Mouse (Mus musculus) left cerebral cortex, postnatal 36 days (tissue): ENCODE measurements around the gene Nit2. TPM values are rescaled to one million over a fixed set of nuclear protein-coding genes. Genes with fewer than 3 reads are reported as not detected.

Experiments
- DNase-seq, 2 experiments: peaks; one replicate each; pipeline ENCODE4 v3.0.0; 2021 to 2022; ENCODE audit warnings: low spot score in 2 of 2, mixed read lengths in 1 of 2
- intact Hi-C: fragments of 180-260 bp; cut with DNase I; formaldehyde crosslinking; loops from one replicate; pipeline ENCODE4 v1.15.1; 2025
- total RNA-seq, 2 experiments: library from RNA; stranded (reverse); gene quantifications; 2 replicates each; pipeline ENCODE4 v1.2.3; 2021

Nit2 gene
- total RNA-seq, 2 experiments from 2014 or later = 13.6 to 14.8 TPM

DNA sequence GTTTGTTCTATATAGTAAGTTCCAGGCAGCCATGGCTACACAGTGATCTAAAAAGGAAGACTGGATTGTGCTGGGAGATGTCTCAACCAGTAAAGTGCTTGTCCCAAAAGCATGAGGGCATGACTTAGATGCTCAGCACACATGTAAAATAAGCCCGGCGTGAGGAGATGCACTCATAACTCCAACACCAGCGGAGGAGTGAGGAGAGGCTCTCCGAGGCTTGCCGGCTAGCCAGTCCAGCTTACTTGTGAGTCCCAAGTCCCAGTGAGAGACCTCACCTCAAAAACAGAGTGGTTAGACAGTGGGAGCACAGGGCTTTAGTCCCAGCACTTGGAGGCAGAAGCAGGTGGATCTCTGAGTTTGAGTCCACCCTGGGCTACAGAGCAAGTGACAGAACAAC, 2.0 kb downstream of the Nit2 start:
- DNase-seq = no peak
- intact Hi-C loops = loop anchor here (5.0 kb wide), 3 partner anchors 43 to 448 kb away; partner anchors contain the start of genes Tfg and Tomm70a

DNA sequence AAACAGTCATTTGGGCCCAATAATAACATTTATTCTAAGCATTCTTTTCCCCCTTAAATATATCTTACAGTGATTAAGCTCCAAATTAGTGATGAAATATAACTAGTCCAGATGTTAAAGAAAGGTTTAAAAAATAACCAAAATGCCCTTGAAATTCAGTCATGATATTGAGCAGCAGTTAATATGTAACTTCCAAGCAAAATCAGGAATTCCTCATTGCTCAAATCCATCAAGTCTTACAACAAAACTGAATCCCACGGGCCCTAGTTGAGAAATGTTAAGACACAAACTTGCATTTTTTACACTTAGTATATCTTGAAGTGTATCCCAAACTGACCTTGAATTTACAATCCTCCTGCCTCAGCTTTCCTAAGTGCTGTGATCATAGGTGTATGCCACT, 3.4 kb downstream of the Nit2 start:
- intact Hi-C loops = no loop called here
- no peak for DNase-seq

DNA sequence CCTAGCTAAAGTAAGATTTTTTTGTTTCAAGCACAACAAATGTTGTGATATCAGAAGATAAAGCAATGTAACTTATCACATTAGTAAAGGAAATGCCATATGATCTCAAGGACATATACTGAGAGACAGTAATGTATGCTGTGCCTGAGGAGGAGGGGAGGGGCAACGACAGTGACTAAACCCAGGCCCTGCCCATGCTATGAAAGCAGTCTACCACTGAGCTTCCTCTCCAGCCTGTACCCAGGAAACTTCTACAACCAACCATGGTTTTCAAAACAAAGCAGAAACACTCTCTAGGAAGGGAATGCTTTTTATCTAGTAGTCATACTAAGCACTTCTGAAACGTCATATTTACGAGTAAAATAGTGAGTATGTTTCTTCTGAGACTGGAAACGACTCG, 4.3 kb downstream of the Nit2 start:
- intact Hi-C loops = no loop called here

DNA sequence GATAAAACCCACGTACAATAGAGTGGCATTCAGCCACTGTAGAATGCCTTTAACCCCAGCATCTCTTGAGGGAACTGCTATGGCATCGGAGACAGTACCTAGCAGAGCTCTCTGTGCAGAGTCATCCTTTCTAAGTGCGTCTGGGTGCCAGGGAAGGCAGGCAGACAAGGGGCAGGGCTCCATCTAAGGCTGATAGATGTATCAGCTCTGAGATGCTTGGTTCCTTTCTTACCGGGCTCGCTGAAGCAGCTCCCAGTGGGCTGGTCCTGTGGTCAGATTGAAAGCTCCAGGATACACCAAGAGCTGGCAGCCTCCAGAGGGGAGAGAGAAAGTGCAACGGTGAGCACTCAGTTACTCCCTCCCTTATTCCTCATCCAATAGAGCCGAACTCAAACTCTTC, 7.3 kb downstream of the Nit2 start:
- intact Hi-C loops = no loop called here

More for the DNA sequence above, 4.3 kb downstream of the Nit2 start:
- DNase-seq = no peak

DNA sequence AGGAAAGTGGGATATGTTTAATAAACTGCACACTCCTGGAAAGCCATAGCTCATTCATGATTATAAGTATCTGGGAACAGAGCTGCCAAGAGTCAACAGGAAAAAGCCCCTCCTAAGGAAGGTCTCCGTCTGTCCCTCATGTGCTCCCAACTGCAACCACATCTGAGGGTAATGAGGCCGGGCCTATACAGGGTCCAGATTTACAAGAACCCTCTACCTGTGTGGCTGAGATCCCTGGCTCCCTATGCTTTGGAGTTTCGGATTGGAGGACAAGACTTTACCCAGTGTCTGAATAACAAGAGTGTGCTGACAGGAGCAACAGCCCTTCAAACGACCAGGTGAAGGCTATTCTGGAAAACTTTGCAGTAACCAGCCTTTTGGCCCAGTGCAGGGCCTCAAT, 9.4 kb downstream of the Nit2 start:
- DNase-seq = no peak
- intact Hi-C loops = no loop called here

More for the DNA sequence above, 7.3 kb downstream of the Nit2 start:
- no peak for DNase-seq

DNA sequence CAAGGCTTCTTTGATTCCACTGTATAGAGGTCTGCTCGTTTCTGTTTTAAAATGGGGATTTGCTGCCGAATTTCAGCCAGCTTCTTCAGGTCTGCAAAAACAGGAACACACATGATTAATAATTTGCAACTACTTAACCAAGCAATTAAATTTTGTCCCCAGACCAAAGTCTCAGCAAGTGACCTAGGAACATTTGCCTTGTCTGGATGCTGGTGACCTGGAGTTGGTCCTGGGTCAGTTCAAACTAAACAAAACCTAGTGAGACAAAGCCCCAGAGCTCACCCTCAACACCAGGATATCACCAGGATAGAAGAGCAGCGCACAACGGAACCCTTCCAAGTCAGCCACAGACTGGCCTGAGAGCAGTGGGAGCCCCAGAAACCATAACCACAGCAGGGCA, 10.1 kb downstream of the Nit2 start:
- no peak for DNase-seq
- intact Hi-C loops = no loop called here

DNA sequence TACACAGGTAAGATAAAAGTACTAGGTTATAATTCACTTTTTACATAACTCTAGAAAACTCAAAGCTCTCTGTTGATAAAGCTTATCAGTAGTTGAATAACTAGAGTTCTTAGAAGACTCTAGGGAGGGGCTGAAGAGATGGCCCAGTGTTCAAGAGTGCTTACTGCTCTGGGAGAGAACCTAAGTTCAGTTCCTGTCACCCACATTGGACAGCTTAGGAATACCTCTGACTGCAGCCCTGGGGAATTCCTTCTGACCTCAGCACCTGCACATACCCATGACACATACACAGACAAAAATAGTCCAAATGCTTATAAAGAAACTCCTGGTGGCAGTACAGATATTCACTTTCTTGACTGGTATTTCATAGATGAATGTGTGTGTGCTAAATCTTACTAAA, 11.2 kb downstream of the Nit2 start:
- no peak for DNase-seq
- intact Hi-C loops = no loop called here

DNA sequence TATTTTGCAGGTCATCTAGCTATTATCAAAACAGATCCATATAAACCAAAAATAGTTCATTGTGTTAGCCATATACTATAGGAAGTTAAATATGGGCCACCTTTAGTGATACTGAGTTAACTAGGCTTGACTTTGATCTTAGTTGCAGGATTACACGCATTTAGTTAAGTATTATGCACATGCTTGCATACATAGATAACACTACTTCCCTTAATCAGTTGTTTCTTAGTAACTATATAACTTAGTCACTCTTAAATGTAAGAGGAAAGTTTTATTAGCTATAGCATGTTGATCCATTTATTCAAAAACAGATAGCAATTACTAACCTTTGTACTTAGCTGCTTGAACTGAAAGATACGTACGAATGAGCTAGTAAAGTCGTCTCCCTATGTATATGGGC, 15.7 kb downstream of the Nit2 start:
- intact Hi-C loops = no loop called here
- no peak for DNase-seq

DNA sequence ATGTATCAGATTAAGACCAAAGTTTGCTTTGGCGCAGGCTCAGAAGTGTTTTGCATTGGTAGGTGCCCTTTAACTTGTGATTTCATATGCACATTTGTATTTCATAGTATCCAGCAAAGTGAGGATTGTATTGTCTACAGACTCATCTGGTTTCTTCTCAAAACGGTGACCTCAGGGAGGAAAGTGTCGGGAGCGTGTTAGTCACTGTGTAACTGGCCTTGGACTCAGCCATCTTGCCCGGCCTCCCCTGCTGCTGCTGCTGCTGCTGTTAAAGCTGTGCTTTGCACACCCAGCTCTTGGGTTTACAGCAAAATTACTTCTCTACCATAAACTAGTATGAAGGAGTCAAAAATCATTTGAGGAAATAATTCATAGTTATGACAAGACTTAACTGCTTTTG, 22.4 kb downstream of the Nit2 start:
- no peak for DNase-seq
- intact Hi-C loops = no loop called here

DNA sequence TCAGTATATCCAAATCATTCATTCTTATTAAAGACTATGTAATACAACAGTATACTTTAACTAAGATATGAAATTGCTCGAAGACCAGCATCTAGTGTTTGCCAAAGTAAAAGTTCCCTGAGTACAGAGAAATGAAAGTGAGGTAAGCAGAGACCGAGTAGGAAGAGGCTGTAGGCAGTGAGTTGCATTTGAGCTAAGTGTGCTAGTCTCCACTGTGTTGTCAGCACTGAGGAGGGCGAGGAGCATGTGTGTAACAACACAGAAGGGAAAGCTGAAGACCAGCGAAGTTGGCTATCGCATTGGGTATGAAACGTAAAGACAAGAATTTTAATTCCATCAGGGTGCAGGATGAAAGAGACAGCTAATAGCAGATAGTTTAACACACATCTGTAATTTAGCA, 33.5 kb downstream of the Nit2 start:
- no peak for DNase-seq
- intact Hi-C loops = no loop called here

DNA sequence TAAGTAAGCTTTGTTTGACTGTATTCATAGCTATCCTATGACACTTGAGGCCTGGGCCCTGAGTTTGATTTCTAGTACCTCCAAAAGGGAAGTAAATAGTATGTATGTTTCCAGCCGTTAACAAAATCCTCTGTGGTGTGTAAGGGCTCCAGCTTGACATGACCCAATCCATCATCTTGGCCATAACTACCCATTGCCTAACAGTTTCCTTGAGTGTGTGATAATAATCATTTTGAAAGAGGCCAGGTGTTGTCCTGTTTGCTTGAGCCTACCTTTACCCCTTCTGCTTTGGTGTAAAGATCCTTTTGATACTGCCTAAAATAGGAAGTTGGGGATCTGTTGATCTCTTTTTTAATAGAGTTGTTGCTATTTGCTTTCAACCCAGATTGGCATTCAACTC, 34.8 kb downstream of the Nit2 start:
- DNase-seq = no peak
- intact Hi-C loops = no loop called here

DNA sequence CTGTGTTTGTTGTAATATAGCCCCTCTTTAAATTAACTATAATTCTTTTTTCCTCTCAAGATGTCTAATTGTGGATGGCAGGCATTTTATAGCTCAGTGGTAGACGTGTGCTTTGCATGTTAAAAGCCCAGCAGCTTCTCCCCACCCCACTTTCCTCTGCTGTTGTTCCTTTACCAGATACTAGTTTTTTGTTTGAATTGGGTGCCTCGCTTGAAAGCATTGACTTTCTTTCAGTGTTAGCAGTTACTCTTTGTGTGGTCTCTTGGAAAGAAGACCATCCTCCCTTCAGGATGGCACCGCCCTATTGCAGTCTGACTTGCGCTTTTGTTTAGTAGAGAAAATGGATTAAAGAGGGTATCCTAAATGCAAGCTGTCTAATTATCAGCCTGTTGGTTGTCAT, 35.6 kb downstream of the Nit2 start:
- intact Hi-C loops = no loop called here
- no peak for DNase-seq

DNA sequence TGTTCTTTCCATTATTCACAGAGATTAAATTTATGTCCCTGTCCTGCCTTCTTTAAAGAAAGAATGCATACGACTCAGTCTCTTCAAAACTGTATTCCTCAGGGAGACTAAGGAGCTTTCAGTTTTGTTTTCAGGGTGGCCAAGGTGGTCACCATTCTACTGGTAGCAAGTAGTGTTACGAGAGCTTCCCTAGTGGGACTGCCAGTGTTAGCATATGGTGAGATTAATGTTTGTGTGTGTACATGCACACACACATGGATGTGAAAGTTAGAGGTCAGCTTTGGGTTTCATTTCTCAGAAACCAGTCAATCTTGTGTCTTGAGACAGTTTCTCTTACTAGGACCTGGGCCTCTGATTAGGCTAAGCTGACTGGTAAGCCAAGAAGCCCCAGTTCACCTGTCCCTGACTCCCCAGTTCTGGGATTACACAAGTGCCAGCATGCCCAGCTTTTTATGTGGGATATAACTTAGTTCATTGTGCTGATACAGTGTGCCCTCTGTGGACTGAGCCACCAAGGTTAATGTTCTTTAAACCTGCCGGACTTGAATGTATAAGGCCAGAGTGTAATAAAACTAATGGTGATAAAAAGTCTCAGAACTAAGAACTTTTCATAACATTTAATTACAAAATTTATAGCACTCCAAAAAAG, 36.3 kb downstream of the Nit2 start:
- intact Hi-C loops = no loop called here
- no peak for DNase-seq

DNA sequence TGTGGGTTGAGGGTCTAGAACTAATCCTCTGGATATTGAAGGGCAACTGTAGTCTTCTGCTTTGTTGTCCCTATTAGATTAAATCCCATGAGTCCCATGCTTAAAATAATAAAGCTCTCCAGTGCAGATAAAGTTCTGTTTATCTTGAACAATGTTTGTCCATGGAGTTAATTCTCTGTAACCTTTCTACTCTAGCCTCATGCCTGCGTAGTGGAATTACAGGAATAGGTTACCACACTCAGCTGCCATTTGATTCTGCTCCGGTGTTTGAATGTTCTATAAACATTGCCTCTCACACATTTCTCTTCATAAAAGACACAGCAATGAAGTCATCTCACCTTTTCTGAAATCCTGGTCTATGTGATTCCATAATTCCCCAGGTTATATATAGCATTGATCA, 39.3 kb downstream of the Nit2 start:
- intact Hi-C loops = no loop called here
- no peak for DNase-seq

DNA sequence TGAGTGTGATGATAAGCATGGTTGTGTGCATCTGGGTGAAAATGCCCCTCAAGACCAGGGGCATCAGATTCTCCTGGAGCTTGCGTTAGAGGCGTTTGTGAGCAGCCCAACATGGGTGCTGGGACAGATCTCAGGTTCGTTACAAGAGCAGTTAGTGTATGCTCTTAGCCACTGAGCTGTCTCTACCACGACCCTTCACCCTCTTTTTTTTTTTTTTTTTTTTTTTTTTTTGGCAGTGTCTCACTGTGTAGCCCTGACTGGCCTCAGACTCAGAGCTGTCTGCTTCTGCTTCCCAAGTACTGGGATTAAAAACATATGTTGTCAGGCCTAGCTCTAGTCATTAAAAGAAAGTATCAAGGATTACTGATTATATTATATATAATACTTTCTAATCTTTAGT, 40.9 kb downstream of the Nit2 start:
- intact Hi-C loops = no loop called here
- DNase-seq = no peak

DNA sequence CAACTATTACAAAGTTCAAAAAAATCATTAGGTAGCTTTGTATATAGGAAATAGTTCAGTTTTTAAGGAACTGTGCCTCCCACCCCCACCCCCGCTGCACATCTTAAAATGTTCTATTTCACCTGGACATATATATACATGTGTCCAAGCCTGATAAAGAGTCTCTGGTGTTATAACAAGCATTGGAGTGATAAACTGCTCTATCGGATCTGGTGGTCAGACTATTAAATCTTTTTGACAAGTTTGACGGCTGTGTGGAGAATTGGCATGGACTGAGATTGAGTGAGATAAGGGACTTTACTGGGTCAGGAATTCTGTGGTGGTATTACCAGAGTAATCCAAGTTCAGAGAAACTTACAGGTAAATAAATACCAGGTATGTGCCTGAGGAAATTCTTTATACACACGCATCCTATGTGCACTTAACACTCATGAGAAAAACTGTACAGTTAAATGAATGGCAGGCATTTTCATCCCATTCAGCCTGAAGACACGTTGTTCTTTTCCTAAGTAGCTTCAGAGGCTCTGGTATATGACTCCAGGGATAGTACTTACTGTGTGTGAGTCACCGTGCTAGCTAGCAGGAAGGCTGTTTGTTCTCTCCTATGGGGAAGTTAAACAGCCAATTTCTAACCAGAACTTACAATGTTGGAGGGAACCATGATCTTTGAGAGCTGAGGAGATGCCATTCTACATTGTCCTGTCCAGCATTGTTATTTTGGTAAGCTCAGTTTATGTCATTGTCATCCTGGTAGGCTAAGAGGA, 44.3 kb downstream of the Nit2 start:
- DNase-seq = no peak
- intact Hi-C loops = loop anchor here (5.0 kb wide), 1 partner anchor 44 kb away; the partner anchor contains the start of gene Nit2

DNA sequence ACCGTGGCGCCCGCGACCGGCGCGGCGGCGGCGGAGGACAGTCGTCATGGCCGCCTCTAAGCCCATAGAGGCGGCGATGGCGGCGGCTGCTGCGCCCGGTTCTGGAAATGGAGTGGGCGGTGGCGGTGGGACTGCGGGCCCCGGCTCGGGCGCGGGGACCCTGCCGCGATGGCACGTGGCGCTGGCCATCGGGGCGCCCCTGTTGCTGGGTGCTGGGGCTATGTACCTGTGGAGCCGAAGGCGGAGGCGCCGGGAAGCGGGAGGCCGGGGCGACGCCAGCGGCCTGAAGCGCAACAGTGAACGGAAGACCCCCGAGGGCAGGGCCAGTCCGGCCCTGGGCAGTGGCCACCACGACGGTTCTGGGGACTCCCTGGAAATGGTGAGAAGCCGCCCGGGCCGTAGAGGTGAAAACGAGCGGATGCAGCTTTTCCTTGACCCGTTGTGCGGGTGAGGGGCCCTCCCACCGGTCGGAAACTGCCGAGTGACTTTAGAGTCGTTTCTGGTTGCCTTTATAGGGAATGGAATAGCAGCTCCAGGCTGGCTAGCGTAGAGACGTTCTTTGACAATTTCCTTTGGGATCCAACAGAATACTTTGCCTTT, 45.2 kb downstream of the Nit2 start:
- intact Hi-C loops = loop anchor here (5.0 kb wide), 1 partner anchor 45 kb away; the partner anchor contains the start of gene Nit2
- no peak for DNase-seq

DNA sequence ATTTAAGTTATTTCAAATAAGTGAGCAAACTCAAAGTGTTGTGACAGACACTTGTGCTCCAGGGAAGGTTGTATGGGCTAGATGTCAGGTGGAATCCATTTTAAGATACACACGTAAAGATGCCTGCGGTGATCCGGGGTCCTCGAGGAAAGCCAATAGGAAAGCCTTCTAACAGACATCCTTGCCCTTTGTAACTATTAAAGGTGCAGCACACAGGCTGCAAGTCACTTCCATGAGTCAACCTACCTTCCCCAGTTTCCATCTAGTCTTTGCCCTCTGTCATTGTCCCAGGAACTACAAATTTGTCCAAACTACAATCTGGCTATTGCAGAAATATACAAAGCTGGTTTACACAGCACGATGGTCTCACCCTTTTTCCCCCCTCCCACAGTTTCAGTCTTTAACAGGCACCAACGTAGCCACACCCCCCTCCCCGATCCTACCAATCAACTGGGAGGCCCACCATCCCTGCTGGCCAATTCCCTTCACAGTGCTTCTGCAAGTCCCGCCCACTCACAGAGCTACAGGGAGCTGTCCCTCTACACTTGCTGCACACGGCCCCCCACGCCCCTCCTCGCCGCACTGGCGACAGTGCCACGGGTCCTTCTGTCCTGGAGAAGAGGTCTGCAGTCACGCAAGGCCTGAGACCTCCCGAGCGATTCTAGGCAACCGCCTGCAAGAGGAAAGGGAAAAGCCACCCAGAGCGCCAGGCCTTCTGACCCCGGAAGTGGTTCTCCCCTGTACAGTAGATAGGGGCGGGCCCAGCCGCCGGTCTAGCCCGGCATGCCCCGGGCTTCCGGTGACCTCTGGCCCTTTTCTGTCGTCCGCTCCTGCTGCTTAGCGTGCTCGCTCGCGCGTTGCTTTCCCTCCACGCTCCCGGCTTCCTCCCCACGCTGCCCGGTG, 46.0 kb downstream of the Nit2 start, which contains the start of gene Tomm70a:
TSS of gene Tomm70a (plus strand) at position 791 of the 903 bp plus-strand sequence.
- intact Hi-C loops = loop anchor here (5.0 kb wide), 1 partner anchor 46 kb away; the partner anchor contains the start of gene Nit2
- DNase-seq = peak; percentile 96 to 97

DNA sequence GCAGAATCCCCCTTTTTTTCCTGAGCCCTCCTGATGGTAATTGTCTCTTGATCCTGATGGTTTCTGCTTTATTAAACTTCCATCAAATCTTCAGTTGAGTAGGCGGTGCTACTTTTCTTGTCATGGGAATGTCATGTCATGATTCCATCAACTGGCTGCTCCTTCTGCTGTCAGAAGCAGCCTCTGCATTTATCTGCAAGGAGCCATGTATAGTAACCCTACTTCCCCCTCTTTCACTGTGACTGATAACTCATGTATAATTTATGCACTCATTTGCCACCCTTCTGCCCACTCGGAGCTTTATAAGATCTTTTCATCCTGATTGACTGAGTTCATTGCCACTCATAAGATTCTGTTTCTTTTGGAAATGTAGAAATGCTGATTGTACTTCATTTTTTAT, 49.6 kb downstream of the Nit2 start:
- no peak for DNase-seq
- intact Hi-C loops = no loop called here

DNA sequence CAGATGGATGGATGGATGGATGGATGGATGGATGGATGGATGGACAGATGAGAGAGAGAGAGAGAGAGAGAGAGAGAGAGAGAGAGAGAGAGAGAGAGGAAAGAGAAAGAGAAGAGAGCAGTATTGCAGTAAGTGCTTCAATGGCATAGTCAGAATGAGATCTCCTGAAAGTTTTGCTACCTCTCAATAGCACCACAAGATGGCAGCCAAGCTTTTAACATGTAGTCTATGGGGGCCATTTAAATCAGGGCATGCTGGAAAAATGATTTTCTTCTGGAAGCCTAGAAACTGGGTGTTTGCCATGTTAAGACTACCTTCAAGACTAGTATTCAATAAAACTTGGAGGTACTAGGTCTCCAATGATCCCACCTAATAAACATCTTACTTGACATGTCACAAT, 51.1 kb downstream of the Nit2 start:
- no peak for DNase-seq
- intact Hi-C loops = no loop called here
